Mouse (Mus musculus) neural tube, embryonic 14.5 days (tissue): ENCODE data around the gene Evpl. TPM values are rescaled to one million over a fixed set of nuclear protein-coding genes. Genes with fewer than 3 reads are reported as not detected.

Experiments
- ATAC-seq: fragments of 200-750 bp; cut with Nextera tagmentation; 2 replicates; pipeline ENCODE4 v1.8.0; 2017; ENCODE audit warnings: low read depth, mild to moderate bottlenecking, moderate TSS enrichment, moderate library complexity
- H3K27ac ChIP-seq: fragments of 300-500 bp; sonication (generic); 2 replicates; pipeline ENCODE4 v1.5.1; 2014; ENCODE audit warnings: low read depth, mild to moderate bottlenecking, control low read depth, low read length, moderate library complexity, mixed read lengths
- H3K27me3 ChIP-seq: fragments of 300-500 bp; sonication (generic); 2 replicates; pipeline ENCODE4 v1.6.1; 2014; ENCODE audit warnings: low read length; ENCODE audit not compliant: control insufficient read depth, insufficient read depth
- H3K36me3 ChIP-seq: fragments of 300-500 bp; sonication (generic); 2 replicates; pipeline ENCODE4 v1.6.1; 2014; ENCODE audit warnings: low read length, mixed read lengths; ENCODE audit not compliant: control insufficient read depth, insufficient read depth
- H3K4me1 ChIP-seq: fragments of 300-500 bp; sonication (generic); 2 replicates; pipeline ENCODE4 v1.6.1; 2014; ENCODE audit warnings: low read length; ENCODE audit not compliant: control insufficient read depth, insufficient read depth
- H3K4me2 ChIP-seq: fragments of 300-500 bp; sonication (generic); 2 replicates; pipeline ENCODE4 v1.6.1; 2014; ENCODE audit warnings: mild to moderate bottlenecking, low read depth, low read length, control low read depth
- H3K4me3 ChIP-seq: fragments of 300-500 bp; sonication (generic); 2 replicates; pipeline ENCODE4 v1.5.1; 2014; ENCODE audit warnings: low read depth, low read length, control low read depth, mixed read lengths
- H3K9ac ChIP-seq: fragments of 300-500 bp; sonication (generic); replicated peaks from 2 replicates; pipeline ENCODE4 v1.6.1; 2014; ENCODE audit warnings: low read depth, mild to moderate bottlenecking, control low read depth, low read length, mixed read lengths
- H3K9me3 ChIP-seq: fragments of 300-500 bp; sonication (generic); 2 replicates; pipeline ENCODE4 v1.6.1; 2016; ENCODE audit warnings: low read length; ENCODE audit not compliant: control insufficient read depth
- WGBS: fragments of 180-500 bp; shearing (Covaris S2); extraction: QIAGEN DNeasy Blood & Tissue Kit; methylation state at CpG from one replicate; pipeline ENCODE4 v1.1.7; 2014; 5-methylcytosine and 5-hydroxymethylcytosine counted together
- polyA plus RNA-seq: library from polyadenylated mRNA; unstranded; fragments of >200 nt; fragmentation: Nextera tagmentation; extraction: Ambion mirVana; gene quantifications from 2 replicates; pipeline ENCODE4 v1.2.1, GENCODE M21; 2014

The Evpl gene
- polyA plus RNA-seq, 1 experiment from 2014 or later: 0.62 TPM

DNA sequence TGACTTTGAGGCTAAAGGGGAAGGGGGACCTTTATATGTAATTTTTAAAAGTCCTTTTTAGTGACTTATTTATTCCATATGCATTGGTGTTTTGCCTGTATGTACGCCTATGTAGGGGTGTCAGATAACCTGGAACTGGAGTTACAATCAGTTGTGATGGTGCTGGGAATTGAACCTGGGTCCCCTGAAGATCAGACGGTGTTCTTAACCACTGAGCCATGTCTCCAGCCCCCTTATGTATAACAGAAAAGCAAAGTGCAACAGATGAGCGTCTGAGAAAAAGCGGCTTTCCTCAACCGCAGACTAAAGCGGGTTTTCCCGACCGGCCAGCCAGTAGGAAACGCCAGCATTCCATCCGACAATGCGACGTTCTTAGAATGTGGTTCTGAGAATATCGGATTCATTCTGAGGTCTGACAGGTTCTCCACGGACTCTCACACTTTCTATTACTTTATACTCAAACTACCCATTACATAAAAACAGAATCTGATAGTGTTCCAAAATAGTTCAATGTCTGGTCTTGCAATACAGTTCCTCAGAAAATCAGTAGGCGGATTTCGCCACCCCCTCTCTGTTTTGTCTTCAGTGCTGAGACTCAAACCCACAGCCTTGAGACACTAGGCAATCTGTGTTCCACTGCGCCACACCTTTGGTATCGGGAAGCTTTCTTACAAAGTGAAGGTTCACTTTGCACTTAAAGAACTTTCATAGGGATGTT, 40.9 kb downstream of the Evpl start:
- no peak for ATAC-seq
- Histone ChIP-seq H3K4me1 (peaks cover 14% of the 10 kb centered on the region), H3K36me3 (no peaks in the 10 kb centered on the region), H3K9me3 (no peaks in the 10 kb centered on the region), H3K9ac (no peak overlapping the region), H3K27ac (no peak overlapping the region), H3K27me3 (no peaks in the 10 kb centered on the region), H3K4me2 (peak overlapping the region; percentile 63; the same call in 1 of the 2 replicates), H3K4me3 (no peak overlapping the region)
- WGBS: 95% methylated on average over 18 of the region's 18 CpGs

DNA sequence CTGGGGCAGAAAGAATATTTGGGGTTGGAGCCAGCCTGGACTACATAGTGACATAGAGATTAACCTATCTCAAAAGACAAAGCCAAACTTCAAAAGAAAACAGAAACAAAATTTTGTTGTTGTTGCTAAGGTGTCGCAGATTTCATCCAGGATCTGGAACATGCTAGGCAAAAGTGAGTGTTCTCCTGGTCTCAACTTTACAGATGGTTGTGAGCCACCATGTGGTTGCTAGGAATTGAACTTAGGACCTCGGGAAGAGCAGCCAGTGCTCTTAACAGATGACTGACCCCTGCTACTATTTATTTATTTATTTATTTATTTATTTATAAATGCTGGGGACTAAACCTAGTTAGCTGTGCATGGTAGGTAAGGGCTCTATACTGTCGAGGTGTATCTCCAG, 41.5 kb downstream of the Evpl start:
- H3K9me3 ChIP-seq: no peaks in the 10 kb centered on the region
- H3K4me2 ChIP-seq: no peak overlapping the region
- H3K36me3 ChIP-seq: no peaks in the 10 kb centered on the region
- peaks cover 14% of the 10 kb centered on the region for H3K4me1 ChIP-seq
- H3K9ac ChIP-seq: no peak overlapping the region
- no peak overlapping the region for H3K4me3 ChIP-seq
- no peaks in the 10 kb centered on the region for H3K27me3 ChIP-seq
- ATAC-seq: no peak
- no peak overlapping the region for H3K27ac ChIP-seq
- WGBS: 90% methylated on average over 3 of the region's 3 CpGs

DNA sequence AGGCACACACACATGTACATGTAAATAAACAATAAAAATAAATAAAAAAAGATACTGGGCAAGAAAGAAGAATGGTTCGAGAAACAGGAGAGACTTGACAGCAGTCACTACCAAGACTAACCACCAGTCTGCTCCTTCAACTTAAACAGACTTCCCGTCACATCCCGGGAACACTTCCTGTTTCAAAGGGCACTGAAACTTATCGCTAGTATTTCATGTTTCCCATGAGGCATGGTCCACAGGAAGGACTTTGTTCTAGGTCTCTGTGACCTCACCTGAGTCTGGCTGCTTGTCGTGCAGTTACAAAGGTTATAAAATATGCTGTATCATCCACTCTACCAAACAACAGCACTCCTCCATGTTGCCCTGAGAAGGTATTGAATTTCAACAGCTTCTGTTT, 42.6 kb downstream of the Evpl start:
- H3K4me3 ChIP-seq: no peak overlapping the region
- peaks cover 14% of the 10 kb centered on the region for H3K4me1 ChIP-seq
- WGBS: 74% methylated on average over 5 of the region's 5 CpGs
- no peaks in the 10 kb centered on the region for H3K9me3 ChIP-seq
- no peak overlapping the region for H3K4me2 ChIP-seq
- H3K9ac ChIP-seq: no peak overlapping the region; the same call in 1 of the 2 replicates
- no peak for ATAC-seq
- H3K36me3 ChIP-seq: 0 out of 2 replicates have a peak, but pooled peaks cover 3% of the 10 kb centered on the region
- H3K27me3 ChIP-seq: no peaks in the 10 kb centered on the region
- no peak overlapping the region for H3K27ac ChIP-seq

DNA sequence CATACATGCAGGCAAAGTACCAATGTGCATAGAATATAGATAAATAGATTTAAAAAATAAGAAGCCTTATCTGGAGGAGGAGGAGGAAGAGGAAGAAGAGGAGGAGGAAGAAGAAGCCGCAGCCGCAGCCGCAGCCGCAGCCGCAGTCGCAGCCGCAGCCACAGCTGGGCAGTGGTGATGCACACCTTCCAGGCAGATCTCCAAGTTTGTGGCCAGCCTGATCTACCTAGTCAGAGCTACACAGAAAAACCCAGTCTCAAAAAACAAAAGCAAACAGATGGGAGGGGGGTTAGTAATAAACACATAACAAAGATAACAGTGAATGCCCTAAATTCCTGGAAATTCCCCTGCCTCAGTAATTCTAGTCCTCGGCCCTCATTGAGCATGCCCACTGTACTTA, 43.3 kb downstream of the Evpl start:
- no peak overlapping the region for H3K4me3 ChIP-seq
- no peak for ATAC-seq
- H3K4me1 ChIP-seq: peaks cover 13% of the 10 kb centered on the region
- 0 out of 2 replicates have a peak, but pooled peaks cover 8% of the 10 kb centered on the region for H3K36me3 ChIP-seq
- no peak overlapping the region for H3K27ac ChIP-seq
- no peaks in the 10 kb centered on the region for H3K27me3 ChIP-seq
- no peak overlapping the region for H3K4me2 ChIP-seq
- H3K9me3 ChIP-seq: no peaks in the 10 kb centered on the region
- 94% methylated on average over 8 of the region's 8 CpGs for WGBS
- H3K9ac ChIP-seq: no peak overlapping the region

DNA sequence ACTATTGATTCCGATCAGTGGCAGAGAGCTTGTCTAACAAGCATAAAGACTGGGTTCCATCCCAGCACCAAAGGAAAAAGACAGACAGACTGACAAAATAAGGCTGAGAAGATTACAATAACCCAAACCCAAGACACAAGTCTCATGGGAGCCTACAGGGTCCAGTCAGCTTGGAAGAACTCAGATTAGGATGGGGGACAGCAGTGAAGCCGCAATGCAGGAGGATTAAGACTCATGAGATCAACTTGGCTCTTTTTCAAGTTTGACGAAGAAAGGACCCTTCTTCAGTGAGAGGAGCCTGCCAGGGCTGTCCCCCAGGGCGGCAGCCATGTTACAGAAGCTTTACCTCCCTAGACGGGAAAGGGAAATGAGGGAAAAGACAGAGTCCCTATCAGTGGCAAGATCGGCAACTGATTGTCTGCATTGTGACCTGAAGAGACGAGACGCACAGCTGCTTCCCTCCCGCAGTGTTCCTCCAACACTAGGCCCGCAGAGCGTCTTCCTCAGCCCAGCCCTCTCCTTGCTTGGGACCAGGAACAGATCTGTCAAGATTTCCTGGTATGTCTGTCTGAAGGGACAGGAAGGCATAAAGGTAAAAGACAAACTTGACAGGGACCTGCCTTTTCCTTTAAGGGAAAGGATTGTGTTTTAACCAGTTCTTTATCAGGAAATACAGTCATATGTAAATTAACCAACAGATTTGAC, 50.5 kb downstream of the Evpl start:
- Histone ChIP-seq H3K4me2 (no peak overlapping the region), H3K27me3 (no peaks in the 10 kb centered on the region), H3K9me3 (no peaks in the 10 kb centered on the region), H3K27ac (0 out of 2 replicates have a peak overlapping the region, but pooled peaks have one; percentile 5), H3K9ac (no peak overlapping the region), H3K36me3 (peaks cover 32% of the 10 kb centered on the region), H3K4me3 (no peak overlapping the region), H3K4me1 (no peaks in the 10 kb centered on the region)
- ATAC-seq: no peak
- WGBS: 47% methylated on average over 11 of the region's 11 CpGs

DNA sequence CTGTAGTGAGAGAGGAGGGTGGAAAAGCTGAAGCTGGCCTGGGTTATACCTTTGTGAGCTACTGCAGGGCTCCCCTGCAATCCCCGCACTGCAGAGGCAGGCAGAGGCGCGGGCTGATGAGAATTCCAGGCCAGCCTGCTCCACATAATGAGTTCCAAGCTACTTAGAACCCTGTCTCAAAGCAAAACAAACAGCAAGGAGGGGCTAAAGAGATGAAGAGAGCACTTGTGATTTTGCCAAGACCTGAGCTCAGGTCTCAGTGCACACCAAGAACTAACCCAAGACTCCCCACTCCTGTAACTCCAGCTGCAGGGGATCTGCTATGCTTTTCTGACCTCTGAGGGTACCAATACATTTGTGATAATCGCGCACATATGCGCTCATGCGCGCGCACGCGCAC, 51.5 kb downstream of the Evpl start:
- H3K9ac ChIP-seq: no peak overlapping the region
- no peaks in the 10 kb centered on the region for H3K4me1 ChIP-seq
- ATAC-seq: no peak
- H3K4me3 ChIP-seq: no peak overlapping the region
- no peak overlapping the region for H3K4me2 ChIP-seq
- 94% methylated on average over 11 of the region's 11 CpGs for WGBS
- H3K36me3 ChIP-seq: peaks cover 32% of the 10 kb centered on the region
- H3K27ac ChIP-seq: no peak overlapping the region
- H3K9me3 ChIP-seq: no peaks in the 10 kb centered on the region
- no peaks in the 10 kb centered on the region for H3K27me3 ChIP-seq

DNA sequence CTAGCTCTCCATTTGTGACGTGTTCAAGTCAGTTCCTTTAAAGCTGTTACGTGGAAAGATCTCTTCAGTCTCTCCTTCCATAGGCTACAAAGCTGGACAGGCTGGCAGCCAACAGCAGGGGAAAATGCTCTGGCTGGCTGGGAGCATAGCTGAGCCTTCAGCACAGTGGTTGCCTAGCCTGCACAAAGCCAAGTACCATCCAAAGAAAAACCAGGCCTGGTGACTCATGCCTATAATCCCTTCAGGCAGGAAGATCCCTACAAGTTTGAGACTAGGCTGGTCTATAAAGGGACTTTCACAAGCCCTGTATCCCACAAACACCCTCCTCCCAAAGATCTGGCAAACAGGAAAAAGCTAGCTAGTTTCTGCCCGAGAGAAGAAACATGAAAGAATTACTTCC, 52.0 kb downstream of the Evpl start:
- ATAC-seq: no peak
- H3K27me3 ChIP-seq: no peaks in the 10 kb centered on the region
- H3K4me1 ChIP-seq: no peaks in the 10 kb centered on the region
- no peak overlapping the region for H3K4me3 ChIP-seq
- H3K27ac ChIP-seq: no peak overlapping the region
- 87% methylated on average over 3 of the region's 3 CpGs for WGBS
- H3K36me3 ChIP-seq: peaks cover 32% of the 10 kb centered on the region
- H3K4me2 ChIP-seq: no peak overlapping the region
- H3K9ac ChIP-seq: no peak overlapping the region
- H3K9me3 ChIP-seq: no peaks in the 10 kb centered on the region

DNA sequence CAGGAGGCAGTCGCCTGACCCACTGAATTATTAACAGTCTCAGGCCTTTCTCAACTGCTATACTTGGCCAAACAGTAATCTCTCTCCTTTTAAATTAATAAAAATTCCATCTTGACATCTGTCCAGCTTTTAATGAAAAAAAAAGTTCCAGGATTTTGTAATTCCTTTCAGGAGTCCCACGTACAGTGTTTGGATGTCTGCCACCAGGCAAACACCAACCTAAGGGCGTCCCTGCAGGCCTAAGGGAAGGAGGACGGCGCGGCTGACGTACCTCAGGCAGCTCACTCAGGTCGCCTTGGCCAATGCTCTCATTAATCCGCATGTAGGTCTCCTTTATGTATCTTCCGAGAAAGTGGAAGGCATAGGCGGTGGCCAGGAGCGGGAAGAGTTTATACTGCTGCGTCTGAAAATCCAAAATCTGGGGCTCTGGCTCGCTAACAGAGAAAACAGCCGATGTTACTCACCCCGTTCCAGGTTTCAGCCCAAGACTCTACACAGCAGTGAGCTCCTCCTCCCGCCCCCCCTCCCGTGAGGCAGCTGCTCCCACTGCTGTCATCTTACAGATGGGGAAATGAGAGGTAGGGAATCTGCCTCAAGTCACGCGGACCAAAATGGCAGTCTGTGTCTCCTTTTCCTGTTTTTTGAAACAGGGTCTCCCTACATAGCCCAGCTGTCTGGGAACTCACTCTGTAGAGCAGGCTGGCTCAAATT, 59.3 kb downstream of the Evpl start:
- Histone ChIP-seq H3K36me3 (peaks cover 61% of the 10 kb centered on the region), H3K9me3 (no peaks in the 10 kb centered on the region), H3K27me3 (no peaks in the 10 kb centered on the region), H3K9ac (no peak overlapping the region), H3K4me3 (no peak overlapping the region), H3K27ac (no peak overlapping the region), H3K4me1 (no peaks in the 10 kb centered on the region), H3K4me2 (no peak overlapping the region)
- WGBS: 90% methylated on average over 20 of the region's 20 CpGs
- ATAC-seq: no peak

DNA sequence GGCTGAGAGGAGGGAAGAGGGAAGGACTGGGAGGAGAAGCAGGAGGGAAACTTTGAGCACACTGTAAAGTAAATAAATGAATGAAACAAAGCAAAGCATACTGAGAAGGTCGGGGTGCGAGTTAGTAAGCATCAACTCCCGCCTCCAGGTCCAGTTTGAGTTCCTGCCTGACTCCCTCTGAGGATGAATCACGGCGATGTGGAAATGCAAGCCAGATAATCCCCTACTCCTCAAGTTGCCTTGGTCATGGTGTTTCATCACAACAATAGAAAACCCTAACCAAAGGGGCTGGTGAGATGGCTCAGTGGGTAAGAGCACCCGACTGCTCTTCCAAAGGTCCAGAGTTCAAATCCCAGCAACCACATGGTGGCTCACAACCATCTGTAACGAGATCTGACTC, 61.9 kb downstream of the Evpl start:
- H3K4me2 ChIP-seq: no peak overlapping the region
- H3K36me3 ChIP-seq: peaks cover 75% of the 10 kb centered on the region
- no peak overlapping the region for H3K27ac ChIP-seq
- no peaks in the 10 kb centered on the region for H3K4me1 ChIP-seq
- H3K9ac ChIP-seq: no peak overlapping the region
- no peaks in the 10 kb centered on the region for H3K27me3 ChIP-seq
- no peaks in the 10 kb centered on the region for H3K9me3 ChIP-seq
- WGBS: 95% methylated on average over 7 of the region's 7 CpGs
- ATAC-seq: no peak
- no peak overlapping the region for H3K4me3 ChIP-seq
